Mouse (Mus musculus) megakaryocyte, embryonic 14.5 days (primary cell): ENCODE results near the gene Tnrc18.

Source experiments
- FLI1 ChIP-seq: IDR thresholded peaks from 2 replicates; pipeline ENCODE4 v1.6.1; 2012; ENCODE audit warnings: low read length, inconsistent platforms, mixed read lengths
- GATA1 ChIP-seq: IDR thresholded peaks from 3 replicates; pipeline ENCODE4 v1.6.1; 2012; ENCODE audit warnings: mixed read lengths, low read length, inconsistent platforms, borderline replicate concordance

DNA sequence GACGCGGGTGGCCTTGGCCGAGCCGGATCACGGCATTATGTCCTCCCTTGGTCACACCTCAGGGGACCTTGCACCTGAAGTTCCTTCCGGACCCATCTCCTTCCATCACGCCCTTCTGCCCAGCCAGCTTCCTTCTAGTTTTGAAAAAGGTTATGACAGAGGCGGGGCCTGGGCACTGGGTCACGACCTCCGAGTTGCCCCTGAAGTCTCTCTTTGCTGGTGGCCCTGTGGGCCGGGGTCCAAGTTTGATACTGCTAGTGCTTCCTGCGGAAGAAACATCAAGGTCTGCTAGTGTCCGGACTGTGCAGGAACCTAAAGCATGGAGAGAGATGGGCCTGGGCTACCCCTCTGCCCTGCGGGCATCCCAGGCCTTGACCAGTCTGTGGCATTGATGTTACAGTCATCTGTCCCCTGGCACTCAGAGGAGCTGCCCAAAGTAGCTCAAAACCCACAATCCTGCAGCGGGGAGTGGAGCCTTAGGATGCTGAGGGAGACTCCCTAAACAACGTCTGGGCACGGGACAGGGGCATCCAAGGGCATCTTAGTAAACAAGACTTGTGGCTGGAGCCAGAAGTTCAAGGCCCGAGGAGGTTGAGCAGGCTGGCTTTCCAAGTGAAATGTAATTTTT is 114.8 kb downstream of the Tnrc18 start:
- TF ChIP-seq GATA1: no peak
- no peak for TF ChIP-seq FLI1
